Mouse (Mus musculus) embryonic fibroblast, embryonic 13.5 days (primary cell): ENCODE measurements around the gene Mrps34.

Experiments used
- CTCF ChIP-seq: IDR thresholded peaks from 2 replicates; pipeline ENCODE4 v1.5.1; 2011; ENCODE audit warnings: mild to moderate bottlenecking, control low read depth, low read length, moderate library complexity, borderline replicate concordance; ENCODE audit not compliant: insufficient read depth
- POLR2A ChIP-seq: IDR thresholded peaks from 2 replicates; pipeline ENCODE4 v1.6.1; 2011; ENCODE audit warnings: low read depth, mild to moderate bottlenecking, control low read depth, low read length, moderate library complexity

DNA sequence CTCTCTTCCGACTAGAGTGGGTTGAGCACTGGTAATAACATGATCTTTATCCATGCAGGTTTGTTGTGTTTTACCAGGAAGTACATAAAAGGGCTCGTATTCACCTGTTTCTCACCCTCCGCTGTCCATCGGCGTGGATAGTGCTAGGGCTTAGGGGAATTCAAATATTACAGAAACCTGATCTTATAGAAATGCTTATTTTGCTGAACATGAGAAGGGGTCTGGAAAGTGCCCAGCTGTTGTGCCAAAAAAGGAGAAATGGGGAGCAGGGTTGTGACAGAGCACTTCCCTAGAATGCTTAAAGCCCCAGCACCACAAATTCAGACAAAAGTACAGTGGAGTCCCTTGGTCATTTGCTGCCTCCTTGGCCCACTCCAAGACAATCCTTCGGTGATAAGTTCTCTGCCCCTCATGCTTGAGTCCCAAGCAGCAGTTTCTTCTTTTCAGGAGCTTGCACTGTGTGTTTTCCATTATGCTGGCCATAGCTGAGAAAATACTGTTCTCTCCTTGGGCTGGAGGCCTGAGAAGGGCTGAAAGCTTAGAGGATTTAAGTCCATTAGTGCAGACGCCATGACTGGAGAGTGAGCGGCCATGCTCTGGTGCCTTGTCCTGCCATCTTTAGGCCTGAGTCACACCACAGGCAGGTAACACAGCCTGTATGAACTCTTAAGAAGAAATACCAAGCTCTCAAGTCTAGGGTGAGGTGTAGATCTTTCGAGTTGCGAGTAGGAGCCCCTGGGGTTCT lies 43.4 kb upstream of the Mrps34 start:
- TF ChIP-seq POLR2A (no peak), CTCF (no peak)
